Mouse (Mus musculus) B cell, adult 2 months (primary cell): ENCODE measurements around the gene Lrrc25.
"Not testable (repeated sequence)": the region's sequence is repeated elsewhere in the genome, so short reads cannot be mapped to it uniquely, and the experiment has no call there.

ENCODE experiments used
- DNase-seq, 2 experiments: peaks; one replicate each; pipeline ENCODE4 v3.0.0; 2022

The Lrrc25 gene

DNA sequence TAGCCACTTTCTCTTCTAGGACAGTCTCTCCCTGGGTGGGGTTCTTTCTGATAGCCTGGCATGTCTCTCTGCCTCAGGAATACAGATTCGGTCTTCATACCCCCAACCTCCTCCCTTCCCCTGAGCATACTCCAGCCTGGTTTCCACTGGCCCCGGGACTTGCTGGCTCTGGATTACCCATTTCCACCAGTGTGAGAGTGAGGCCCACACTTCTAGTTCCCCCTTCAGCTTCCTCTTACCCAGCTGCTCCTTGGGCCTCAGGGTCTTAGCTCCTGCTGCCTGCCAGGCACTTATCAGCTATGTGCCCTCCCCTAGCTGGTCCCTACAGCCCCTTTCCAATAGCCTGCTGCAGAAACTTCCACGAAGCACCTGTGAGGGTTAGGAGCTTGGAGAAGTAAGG, at the start of gene Lrrc25:
Gene Lrrc25 (plus strand): TSS at position 262 of the 400 bp plus-strand sequence.
- DNase-seq, result no peak

DNA sequence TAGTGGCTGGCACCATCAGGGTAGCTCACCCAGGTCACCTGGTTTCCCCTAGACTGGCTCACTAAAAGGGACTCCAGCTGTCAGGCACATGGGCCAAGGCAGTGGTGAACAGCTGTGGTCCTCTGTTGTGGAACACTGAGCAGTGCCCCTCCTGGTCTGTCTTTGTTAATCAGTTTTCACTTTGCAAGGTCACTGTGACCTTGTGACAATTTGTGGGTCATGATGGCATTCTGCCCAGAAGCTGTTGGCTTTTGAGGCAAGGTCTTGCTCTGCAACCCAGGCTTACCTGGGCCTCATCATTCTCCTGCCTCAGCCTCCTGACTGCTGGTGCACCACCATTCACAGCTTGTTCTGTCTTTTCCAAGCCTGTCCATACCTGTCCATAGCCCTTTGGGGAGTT, 45.6 kb upstream of the Lrrc25 start:
- no peak for DNase-seq

DNA sequence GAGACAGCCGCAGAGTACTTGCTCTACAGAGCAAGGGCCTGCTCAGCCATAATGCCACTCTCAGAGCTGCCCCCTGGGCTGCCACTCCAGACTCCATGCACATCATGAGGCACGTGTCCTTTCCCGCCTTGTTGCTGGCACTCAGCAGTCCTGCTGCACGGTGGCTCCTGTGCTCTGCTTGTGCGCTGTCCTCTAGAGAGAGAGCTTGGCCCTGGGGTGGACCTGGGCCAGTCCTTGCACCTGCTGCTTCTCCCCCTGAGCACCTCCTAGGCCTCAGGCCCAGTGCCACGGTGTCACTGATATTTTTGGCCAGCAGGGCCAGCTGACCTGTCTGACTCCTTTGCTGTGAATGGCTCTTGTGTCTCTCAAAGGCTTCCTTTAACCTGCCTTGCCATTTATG, 45.0 kb upstream of the Lrrc25 start:
- DNase-seq, result no peak

DNA sequence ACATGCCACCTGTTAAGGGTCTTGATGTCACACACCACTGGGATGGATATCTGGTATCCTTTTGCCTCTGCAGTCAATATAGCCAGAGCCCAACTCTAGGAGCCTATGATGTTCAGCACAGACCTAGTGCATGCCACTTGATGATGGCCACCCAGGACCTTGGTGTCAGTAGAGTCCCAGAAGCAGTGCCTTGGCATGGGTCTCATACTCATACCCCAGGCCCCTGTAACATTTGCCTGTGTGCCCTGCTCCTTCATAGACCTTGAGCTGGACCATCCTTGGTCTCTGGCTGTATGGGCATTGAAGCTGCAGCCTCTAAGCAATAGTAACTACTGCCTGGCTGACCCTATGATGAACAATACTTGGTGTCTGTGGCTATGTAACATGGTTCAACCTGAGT, 41.7 kb upstream of the Lrrc25 start:
- no peak for DNase-seq

DNA sequence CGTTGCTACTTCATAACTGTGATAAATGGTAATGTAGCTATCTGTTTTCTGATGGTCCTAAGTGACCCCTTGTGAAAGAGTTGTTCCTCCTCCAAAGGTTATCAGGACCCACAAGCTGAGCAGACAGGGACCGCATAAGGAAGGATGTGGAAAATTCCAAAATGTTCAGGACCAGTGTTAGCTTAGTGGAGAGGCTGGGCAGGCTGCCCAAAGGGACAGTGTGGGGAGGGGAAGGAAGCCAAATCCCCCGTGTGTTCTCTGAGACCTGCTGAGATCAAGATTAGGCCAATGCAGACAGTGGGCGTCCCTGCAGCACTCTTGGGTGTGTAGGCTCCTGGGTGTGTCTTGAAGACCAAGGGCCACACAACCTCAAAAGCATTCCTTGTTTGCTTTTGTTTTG, 41.0 kb upstream of the Lrrc25 start:
- no peak for DNase-seq

DNA sequence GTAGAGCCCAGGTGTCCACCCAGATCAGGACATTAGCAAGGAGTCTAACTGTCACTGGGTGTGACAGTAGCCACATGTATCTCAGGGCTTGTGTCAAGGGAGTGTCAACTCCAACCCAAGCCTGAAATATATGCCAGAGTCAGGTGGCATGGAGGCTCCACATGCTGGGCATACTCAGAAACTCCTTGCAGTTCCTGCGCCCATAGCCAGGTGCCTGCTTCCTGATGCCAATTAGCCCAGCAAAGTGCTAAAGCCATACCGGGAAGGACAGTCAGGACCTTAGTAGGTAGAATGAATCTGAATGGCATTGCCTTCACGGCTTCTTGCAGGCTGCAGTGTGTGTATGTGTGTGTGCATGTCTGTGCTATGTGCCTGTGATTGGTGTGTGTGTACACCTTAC, 38.7 kb upstream of the Lrrc25 start:
- no peak for DNase-seq

DNA sequence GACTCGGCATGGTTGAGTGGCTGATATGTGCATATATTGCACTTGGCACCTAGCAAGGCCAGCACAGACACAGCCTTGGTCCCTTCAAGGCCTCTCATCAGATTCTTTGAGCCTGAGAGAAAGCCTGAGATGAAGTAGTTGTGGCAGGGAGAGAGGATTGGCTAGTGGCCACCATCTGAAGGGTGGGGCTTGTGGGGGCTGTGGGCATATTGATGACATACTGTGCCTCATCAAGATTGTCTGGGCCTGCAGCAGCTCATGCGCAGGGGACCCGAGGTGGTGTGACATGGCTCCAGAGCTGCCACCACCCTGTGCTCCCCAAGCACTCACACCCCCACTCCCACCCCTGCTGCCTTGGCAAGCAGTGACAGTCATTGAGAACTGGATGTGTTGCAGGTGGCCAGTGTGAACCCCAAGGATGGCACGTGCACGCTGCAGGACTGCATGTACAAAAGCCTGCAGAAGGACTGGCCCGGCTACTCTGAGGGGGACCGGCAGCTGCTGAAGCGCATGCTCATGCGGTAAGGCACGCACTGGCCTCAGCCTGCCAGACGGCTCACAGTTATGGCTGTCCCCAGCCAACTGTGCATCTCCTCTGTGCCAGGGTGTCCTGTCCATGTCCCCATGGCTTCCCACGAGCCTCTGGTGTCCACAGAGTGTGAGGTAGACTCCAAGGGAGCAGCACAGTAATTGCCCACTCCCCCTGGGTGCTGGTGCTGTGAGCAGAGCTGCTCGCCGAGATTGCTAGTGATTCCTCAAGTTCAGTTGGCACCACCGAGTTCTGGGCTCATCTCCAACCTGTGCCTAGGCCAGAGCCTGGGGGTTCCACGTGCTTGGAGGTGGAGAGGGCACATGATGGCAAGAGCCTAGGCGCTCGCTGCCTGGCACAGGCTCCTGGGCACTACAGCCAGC, 32.2 kb upstream of the Lrrc25 start:
- DNase-seq, result no peak

DNA sequence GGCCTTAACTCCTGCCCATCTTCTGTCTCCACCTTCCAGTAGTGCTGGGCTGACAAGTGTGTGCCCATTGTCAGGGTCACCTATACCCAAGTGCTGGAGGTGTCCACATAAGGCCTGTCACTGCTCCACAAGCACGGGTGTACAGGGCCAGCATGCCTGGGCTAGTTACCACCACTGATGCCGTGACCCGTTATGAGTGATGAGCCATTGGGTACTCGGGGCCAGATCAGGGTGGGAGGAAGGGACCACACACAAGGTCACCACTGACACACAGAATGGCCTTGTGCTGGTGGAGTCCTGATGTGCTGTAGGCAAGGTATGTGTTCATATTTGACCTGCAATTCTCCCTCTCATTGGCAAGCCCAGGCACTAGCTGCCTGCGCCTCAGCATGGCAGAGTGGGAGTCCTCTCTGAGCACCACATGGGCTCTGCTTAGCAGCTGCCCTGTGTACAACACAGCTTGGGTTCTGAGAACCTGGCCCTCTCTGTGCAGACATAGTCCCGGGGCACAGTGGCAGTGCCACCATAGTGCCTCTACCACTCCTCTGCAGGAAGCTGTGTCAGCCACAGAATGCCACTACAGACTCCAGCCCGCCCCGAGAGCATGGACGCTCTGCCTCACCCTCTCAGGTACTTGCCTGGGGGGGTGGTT, 31.2 kb upstream of the Lrrc25 start:
- no peak for DNase-seq

GRCm38 (mm10) chr8:70585258-70585652, 30.7 kb upstream of the Lrrc25 start:
- DNase-seq, result peak; percentile 68 to 69

DNA sequence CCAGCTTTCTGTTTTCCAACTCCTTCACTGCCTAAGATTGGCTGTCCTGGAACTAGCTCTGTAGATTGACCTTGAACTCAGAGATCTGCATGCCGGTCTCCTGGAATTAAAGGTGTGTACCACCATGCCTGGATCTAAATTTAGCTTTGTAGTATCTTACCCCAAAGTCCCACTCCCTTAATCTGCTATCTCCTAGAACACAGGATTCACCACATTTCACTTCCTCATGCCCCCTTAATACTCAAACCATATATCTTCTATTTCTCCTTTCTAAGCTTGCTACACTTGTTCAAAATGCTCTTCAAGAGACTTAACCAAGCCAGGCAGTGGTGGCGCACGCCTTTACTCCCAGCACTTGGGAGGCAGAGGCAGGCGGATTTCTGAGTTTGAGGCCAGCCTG, 28.0 kb upstream of the Lrrc25 start:
- DNase-seq, result not testable (repeated sequence)

DNA sequence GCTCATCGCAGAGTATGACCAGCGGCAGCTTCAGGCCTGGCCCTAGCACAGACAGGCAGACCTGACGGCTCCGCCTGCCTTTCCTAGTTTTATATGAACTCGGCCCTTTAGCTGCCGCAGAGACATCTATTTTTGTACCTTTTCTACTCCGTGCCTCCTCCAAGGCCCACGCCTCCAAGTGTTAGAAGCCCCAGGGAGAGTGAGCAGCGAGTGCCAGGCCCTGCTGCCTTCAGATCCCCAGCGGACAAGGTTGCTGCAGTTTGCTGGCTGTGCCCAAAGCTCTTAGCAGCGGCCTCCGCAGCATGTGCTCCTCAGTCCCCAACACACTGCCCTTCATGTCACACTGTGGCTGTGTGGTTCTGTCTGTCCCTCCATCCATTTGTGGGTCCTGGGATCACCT, 24.4 kb upstream of the Lrrc25 start:
- DNase-seq, result no peak

DNA sequence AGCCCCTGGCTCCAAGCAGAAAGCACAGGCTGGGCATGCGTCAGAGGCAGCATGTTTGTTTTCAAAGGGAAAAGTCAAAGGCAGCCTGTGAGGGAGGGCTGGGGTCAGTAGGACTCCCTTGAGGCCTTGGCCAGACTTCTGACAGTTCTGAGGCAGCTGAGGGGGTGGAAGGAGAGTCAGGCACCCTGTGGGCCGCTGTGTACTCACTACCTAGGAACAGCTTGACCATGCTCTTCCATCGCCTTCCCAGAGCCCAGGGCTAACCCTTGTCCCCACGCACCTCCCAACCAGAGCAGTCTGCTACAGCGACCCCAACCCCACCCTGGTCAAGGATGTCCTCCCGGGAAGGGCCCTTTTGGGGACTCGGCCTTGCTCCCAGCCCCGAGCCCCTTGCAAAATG, 22.8 kb upstream of the Lrrc25 start:
- DNase-seq, result no peak

GRCm38 (mm10) chr8:70593961-70594609, 21.9 kb upstream of the Lrrc25 start, which contains the start of gene Isyna1:
TSS of gene Isyna1 (plus strand) at chr8:70594373.
- DNase-seq, result peak; percentile 90 to 91

GRCm38 (mm10) chr8:70594621-70595564, 21.1 kb upstream of the Lrrc25 start:
- DNase-seq, result peak in 1 of 2 experiments; percentile 54

DNA sequence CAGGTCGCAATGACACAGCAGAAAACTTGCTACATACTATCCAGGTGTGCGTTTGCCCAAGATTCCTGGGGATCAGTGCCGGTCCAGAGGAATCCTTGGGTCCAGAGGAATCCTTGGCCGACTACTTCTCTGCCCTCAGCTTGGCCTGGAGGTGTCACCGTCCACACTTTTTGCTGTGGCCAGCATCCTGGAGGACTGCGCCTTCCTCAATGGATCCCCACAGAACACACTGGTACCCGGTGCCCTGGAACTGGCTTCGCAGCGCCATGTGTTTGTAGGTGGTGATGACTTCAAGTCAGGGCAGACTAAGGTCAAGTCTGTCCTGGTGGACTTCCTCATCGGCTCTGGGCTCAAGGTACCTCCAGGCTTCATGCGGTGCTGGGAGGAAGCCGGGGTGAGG, 20.1 kb upstream of the Lrrc25 start:
- no peak for DNase-seq

DNA sequence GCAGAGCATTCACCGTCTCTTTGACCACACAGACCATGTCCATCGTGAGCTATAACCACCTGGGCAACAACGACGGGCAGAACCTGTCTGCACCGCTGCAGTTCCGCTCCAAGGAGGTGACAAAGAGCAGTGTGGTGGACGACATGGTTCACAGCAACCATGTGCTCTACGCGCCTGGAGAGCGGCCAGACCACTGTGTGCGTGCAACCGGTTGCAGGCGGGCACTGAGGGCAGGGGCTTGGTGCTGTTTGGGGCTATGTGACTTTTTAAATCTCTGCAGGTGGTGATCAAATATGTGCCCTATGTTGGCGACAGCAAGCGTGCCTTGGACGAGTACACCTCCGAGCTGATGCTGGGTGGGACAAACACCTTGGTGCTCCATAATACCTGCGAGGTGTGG, 19.7 kb upstream of the Lrrc25 start:
- no peak for DNase-seq

DNA sequence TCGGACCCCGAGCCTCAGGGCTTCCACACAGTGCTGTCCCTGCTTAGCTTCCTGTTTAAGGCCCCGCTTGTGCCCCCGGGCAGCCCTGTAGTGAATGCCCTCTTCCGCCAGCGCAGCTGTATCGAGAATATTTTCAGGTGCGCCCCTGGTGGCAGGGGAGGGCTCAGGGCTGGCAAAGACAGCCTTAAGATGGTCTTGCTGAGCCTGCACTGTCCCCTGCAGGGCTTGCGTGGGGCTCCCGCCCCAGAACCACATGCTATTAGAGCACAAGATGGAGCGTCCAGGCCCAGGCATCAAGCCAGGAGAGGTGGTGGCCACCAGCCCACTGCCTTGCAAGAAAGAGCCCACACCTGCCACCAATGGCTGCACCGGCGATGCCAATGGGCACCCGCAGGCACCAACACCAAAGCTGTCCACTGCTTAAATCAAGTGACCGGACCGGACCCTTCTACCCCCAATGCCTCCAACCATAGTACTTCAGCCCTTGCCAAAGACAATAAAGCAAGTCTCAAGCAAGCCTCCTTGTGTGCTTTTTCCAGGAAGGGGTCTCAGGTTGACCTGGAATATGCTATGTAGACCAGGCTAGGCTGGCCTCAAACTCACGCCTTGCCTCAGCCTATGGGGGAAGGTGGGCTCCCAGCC, 19.1 kb upstream of the Lrrc25 start:
- peak; percentile 69 to 74 for DNase-seq

DNA sequence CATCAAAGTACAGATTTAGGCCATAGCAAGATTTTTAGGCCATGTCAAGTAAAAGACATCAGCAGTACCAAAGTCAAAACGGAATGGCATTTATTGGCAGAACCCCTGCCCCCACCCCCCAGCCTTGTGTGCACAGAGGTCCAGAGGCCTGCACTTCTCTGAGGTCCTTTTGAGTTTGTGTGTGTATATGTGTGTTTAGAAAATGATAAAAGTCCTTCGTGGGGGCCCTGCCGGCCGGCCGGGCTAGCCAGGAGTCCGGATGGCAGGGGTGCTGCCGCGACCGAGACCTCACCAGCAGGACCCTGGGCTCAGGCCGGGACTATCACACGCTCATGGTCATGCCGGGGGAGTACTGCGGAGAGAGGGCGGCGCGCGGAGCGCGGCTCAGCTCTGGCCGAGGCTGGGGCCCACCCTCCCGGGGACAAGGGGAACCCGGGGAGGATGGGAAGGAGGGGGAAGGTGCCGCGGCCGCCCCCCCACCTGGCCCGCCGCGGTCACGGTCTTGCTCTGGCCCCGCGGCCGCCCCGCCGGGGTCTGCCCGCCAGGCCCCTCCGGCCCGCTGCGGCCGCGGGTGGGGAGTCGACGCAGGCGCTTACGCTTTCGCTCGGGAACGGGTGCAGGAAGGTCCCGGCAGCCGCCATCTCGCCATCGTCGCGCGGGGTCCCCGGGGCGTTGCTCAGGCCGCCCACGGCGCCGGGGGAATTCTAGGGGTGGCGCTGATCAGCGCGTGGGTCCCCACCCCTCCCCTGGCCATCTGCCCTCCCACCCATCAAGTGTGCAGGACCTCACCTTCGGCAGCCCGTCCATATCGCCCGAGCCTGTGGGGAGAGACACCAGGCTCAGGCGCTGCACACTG, 18.3 kb upstream of the Lrrc25 start:
- DNase-seq, result no peak

DNA sequence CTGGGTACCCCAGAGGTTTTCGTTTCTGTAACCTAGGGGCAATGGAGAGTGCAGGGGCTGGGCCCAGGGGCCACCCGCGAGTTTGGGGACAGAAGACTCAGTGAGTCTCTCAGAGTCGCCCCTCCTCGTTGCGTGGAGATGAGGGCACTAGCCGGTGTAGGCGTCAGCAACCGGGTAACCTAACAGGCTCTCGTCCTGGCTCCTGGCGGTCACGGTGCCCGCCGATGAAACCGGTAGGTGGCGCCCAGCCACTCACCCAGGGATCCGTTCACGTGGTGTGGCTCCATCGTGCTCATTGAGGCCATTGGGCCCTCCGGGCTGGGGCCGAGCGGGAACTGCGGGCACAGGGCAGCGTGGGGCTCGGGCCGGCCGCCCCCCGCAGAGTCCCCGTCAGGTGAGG, 17.7 kb upstream of the Lrrc25 start:
- peak; percentile 29 to 37 for DNase-seq

GRCm38 (mm10) chr8:70598722-70599121, 17.2 kb upstream of the Lrrc25 start:
- no peak for DNase-seq
